27 mouse cellular contexts compared by ENCODE assay signal in genomic region chr2:73107089-73107488, GRCm38 (mm10).
A peak's percentile ranks its signal among the peaks of the same experiment; 100 is the strongest.
DNase-seq lines count a peak whose midpoint lies in the region; ATAC-seq and TF ChIP-seq lines count a peak whose summit lies in the region.
"Had no signal": no experiment of that assay in that cellular context is flagged by ENCODE, and none has a peak within 500 bp of the region (broad histone marks: within the 10 kb centered on the region; RNA-seq: fewer than 3 reads in every experiment).

No protein-coding gene starts in this region.

- H3K4me1 ChIP-seq in liver, embryonic 12.5 days: peaks cover 5% of the 10 kb centered on the region
- H3K4me1 ChIP-seq in liver, postnatal 0 days (ENCODE audit: insufficient read depth): no peaks in the 10 kb centered on the region
- H3K4me1 ChIP-seq in liver, embryonic 15.5 days (replicated peaks): peaks cover 5% of the 10 kb centered on the region
- no peaks in the 10 kb centered on the region for H3K4me1 ChIP-seq in heart, embryonic 10.5 days
- H3K4me1 ChIP-seq: embryonic facial prominence, embryonic 13.5 days; embryonic facial prominence, embryonic 15.5 days; forebrain, embryonic 10.5 days; forebrain, embryonic 12.5 days had no signal

- H3K36me3 ChIP-seq in liver, embryonic 12.5 days: no peaks in the 10 kb centered on the region
- H3K36me3 ChIP-seq in liver, postnatal 0 days (replicated peaks; ENCODE audit: insufficient read depth, low read length): no peaks in the 10 kb centered on the region
- no peaks in the 10 kb centered on the region for H3K36me3 ChIP-seq in liver, embryonic 15.5 days (replicated peaks)
- no peaks in the 10 kb centered on the region for H3K36me3 ChIP-seq in heart, embryonic 10.5 days
- H3K36me3 ChIP-seq: embryonic facial prominence, embryonic 13.5 days; embryonic facial prominence, embryonic 15.5 days; forebrain, embryonic 10.5 days; forebrain, embryonic 12.5 days had no signal

- TF ChIP-seq EP300 in liver, postnatal 0 days (IDR thresholded peaks at IDR 0.05; ENCODE audit: low read depth): no peak

- no peak overlapping the region for H3K4me2 ChIP-seq in liver, embryonic 12.5 days
- H3K4me2 ChIP-seq in liver, postnatal 0 days (ENCODE audit: low read depth, low read length): no peak overlapping the region
- no peak overlapping the region for H3K4me2 ChIP-seq in liver, embryonic 15.5 days
- H3K4me2 ChIP-seq: embryonic facial prominence, embryonic 13.5 days; embryonic facial prominence, embryonic 15.5 days; forebrain, embryonic 12.5 days had no signal

- DNase-seq in liver, postnatal 0 days: no peak
- DNase-seq in liver: no peak
- no peak for DNase-seq in heart, embryonic 10.5 days (ENCODE audit: low spot score)
- no peak for DNase-seq in heart, postnatal 14 days
- DNase-seq: adrenal gland, adult 2 months; adrenal gland, postnatal 14 days; adrenal gland, postnatal 36 days; B cell, adult 2 months; cerebellum, adult 11-12 months; cerebellum, adult 2 months; cerebellum, adult 9-10 months; cerebellum, postnatal 14 days; cerebellum, postnatal 36 days; embryo, embryonic 11 days had no signal

- H3K27ac ChIP-seq in liver, embryonic 12.5 days: no peak overlapping the region
- H3K27ac ChIP-seq in liver, postnatal 0 days (ENCODE audit: low read depth): no peak overlapping the region
- H3K27ac ChIP-seq in liver, embryonic 15.5 days (replicated peaks): peak overlapping the region; percentile 33; the same call in 1 of the 2 replicates
- no peak overlapping the region for H3K27ac ChIP-seq in heart, embryonic 10.5 days
- H3K27ac ChIP-seq: embryonic facial prominence, embryonic 13.5 days; embryonic facial prominence, embryonic 15.5 days; forebrain, embryonic 10.5 days; forebrain, embryonic 12.5 days had no signal

- TF ChIP-seq CTCF in liver, postnatal 0 days (IDR thresholded peaks at IDR 0.05; ENCODE audit: low read depth): no peak

- H3K9me3 ChIP-seq in liver, embryonic 12.5 days (replicated peaks): no peaks in the 10 kb centered on the region
- H3K9me3 ChIP-seq in liver, postnatal 0 days (ENCODE audit: low read length): no peaks in the 10 kb centered on the region
- H3K9me3 ChIP-seq in liver, embryonic 15.5 days (replicated peaks): no peaks in the 10 kb centered on the region
- no peaks in the 10 kb centered on the region for H3K9me3 ChIP-seq in heart, embryonic 10.5 days
- H3K9me3 ChIP-seq: embryonic facial prominence, embryonic 15.5 days; forebrain, embryonic 10.5 days; forebrain, embryonic 12.5 days; G1E had no signal

- intact Hi-C loops in heart, postnatal 14 days (cut with DNase I): no loop called here

- WGBS in liver, embryonic 12.5 days (ENCODE audit: insufficient replicate concordance): 80% methylated on average over 5 of the region's 5 CpGs
- WGBS in liver, postnatal 0 days (ENCODE audit: insufficient replicate concordance): 72% methylated on average over 5 of the region's 5 CpGs
- 55% methylated on average over 5 of the region's 5 CpGs for WGBS in liver, embryonic 15.5 days (ENCODE audit: insufficient replicate concordance)
- WGBS in heart, embryonic 10.5 days: 84% methylated on average over 5 of the region's 5 CpGs

- 0 out of 2 replicates have a peak, but pooled peaks have one; percentile 18 for ATAC-seq in liver, embryonic 12.5 days
- ATAC-seq in liver, postnatal 0 days: no peak
- ATAC-seq in liver, embryonic 15.5 days (ENCODE audit: insufficient read depth): 0 out of 2 replicates have a peak, but pooled peaks have one; percentile 15
- ATAC-seq in erythroid progenitor cell, adult 5-6 weeks (replicated peaks; ENCODE audit: low FRiP score, poor library complexity, severe bottlenecking): peak; percentile 79
- peak; percentile 59; the same call in 1 of the 2 replicates for ATAC-seq in megakaryocyte-erythroid progenitor cell, adult 5-6 weeks (replicated peaks; ENCODE audit: low FRiP score, low TSS enrichment, poor library complexity, severe bottlenecking)
- ATAC-seq: CD4-positive, CD25-positive, alpha-beta regulatory T cell, adult 4 months; forebrain, embryonic 14.5 days; forebrain, embryonic 16.5 days had no signal

- H3K9ac ChIP-seq in liver, embryonic 12.5 days: no peak overlapping the region
- no peak overlapping the region for H3K9ac ChIP-seq in liver, postnatal 0 days (replicated peaks)
- no peak overlapping the region for H3K9ac ChIP-seq in liver, embryonic 15.5 days
- H3K9ac ChIP-seq: embryonic facial prominence, embryonic 13.5 days; embryonic facial prominence, embryonic 15.5 days; forebrain, embryonic 12.5 days had no signal

- no peak overlapping the region for H3K4me3 ChIP-seq in liver, embryonic 12.5 days
- H3K4me3 ChIP-seq in liver, postnatal 0 days (ENCODE audit: low read depth, low read length): no peak overlapping the region
- no peak overlapping the region for H3K4me3 ChIP-seq in liver, embryonic 15.5 days (replicated peaks)
- no peak overlapping the region for H3K4me3 ChIP-seq in heart, embryonic 10.5 days
- H3K4me3 ChIP-seq: embryonic facial prominence, embryonic 13.5 days; embryonic facial prominence, embryonic 15.5 days; forebrain, embryonic 10.5 days; forebrain, embryonic 12.5 days had no signal

- H3K27me3 ChIP-seq in liver, embryonic 12.5 days (replicated peaks): no peaks in the 10 kb centered on the region
- no peaks in the 10 kb centered on the region for H3K27me3 ChIP-seq in liver, postnatal 0 days (ENCODE audit: insufficient read depth, low read length)
- H3K27me3 ChIP-seq in liver, embryonic 15.5 days: no peaks in the 10 kb centered on the region
- H3K27me3 ChIP-seq in heart, embryonic 10.5 days (ENCODE audit: insufficient read depth, poor library complexity, severe bottlenecking): no peaks in the 10 kb centered on the region
- H3K27me3 ChIP-seq: CH12.LX; embryonic facial prominence, embryonic 13.5 days; embryonic facial prominence, embryonic 15.5 days; forebrain, embryonic 12.5 days had no signal
